Mouse (Mus musculus): ENCODE data around the gene Trim14.

Trim14 gene

DNA sequence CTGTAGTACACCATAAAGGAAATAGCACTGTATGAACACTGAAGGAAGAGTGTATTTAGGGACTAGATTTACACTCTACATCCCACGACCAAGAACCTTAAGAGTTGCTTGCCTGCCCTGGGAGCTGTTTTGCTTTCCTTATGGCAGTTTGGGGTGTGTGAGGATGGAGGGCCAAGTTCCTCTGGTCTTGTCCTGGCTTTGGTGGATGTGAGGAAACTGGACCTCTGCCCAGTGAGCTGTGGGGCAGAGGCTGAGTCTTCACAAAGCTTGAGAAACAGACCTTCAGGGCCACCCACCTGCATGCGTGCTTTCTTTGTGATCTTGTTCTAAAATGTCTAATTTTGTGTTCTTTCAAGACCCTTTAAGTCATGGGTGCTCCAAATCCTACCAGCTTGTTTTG is 3.4 kb downstream of the Trim14 start:
- in situ Hi-C loops (cut with MboI, MseI), result loop anchor here in 1 of 2 experiments (10.0 kb wide), 1 partner anchor 62 kb away; no protein-coding TSS in a partner anchor

GRCm38 (mm10) chr4:46529722-46530121 is 6.2 kb downstream of the Trim14 start:
- in situ Hi-C loops (cut with MboI, MseI), result loop anchor here in 1 of 2 experiments (10.0 kb wide), 1 partner anchor 65 kb away; no protein-coding TSS in a partner anchor

DNA sequence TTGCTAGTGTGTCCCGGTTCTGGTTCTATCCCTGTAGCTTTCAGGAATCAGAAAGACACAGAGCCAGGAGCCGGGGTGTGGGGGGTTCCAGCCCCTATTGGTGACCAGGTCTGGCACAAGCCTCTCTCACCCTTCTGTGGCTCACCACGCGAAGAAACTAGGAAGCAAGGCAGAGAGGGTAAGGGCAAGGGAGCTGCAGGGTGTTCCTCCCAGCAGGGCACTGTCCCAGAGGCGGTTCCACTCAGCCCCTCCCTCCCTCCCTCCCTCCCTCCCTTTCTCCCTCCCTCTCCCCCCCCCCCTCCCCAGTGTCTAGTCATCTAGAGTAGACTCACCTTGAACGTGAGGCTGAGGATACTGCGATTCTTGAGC is 8.4 kb downstream of the Trim14 start:
- in situ Hi-C loops (cut with MboI, MseI), result no loop called here

GRCm38 (mm10) chr4:46526798-46527557 is 9.0 kb downstream of the Trim14 start:
- in situ Hi-C loops (cut with MboI, MseI), result no loop called here

- in situ Hi-C loops (cut with MboI, MseI), result no loop called here
These were observed 9.7 kb downstream of the Trim14 start for GRCm38 (mm10) chr4:46526226-46526625.

DNA sequence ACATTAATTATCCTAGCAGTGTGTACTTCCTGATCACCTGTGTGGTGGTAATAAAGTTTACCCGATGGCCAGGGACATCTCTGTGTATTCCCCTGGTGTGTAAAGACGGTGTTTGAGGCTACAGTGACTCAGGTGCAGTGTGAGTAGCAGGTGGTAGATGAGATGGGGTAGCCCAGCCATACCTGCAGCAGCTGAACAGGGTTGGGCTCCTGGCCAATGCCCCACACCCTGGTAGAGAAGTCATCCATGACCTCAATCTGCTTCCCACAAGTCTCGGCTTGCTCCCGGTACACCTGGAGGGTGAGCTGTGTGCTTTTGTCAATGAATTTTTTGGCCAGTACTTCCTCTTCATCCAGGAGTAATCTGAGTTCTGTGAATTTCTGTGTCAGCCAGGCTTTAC is 12.6 kb downstream of the Trim14 start:
- in situ Hi-C loops (cut with MboI, MseI), result no loop called here

GRCm38 (mm10) chr4:46521457-46521856 is 14.5 kb downstream of the Trim14 start:
- in situ Hi-C loops (cut with MboI, MseI), result no loop called here

GRCm38 (mm10) chr4:46520491-46520890 is 15.4 kb downstream of the Trim14 start:
- in situ Hi-C loops (cut with MboI, MseI), result no loop called here

DNA sequence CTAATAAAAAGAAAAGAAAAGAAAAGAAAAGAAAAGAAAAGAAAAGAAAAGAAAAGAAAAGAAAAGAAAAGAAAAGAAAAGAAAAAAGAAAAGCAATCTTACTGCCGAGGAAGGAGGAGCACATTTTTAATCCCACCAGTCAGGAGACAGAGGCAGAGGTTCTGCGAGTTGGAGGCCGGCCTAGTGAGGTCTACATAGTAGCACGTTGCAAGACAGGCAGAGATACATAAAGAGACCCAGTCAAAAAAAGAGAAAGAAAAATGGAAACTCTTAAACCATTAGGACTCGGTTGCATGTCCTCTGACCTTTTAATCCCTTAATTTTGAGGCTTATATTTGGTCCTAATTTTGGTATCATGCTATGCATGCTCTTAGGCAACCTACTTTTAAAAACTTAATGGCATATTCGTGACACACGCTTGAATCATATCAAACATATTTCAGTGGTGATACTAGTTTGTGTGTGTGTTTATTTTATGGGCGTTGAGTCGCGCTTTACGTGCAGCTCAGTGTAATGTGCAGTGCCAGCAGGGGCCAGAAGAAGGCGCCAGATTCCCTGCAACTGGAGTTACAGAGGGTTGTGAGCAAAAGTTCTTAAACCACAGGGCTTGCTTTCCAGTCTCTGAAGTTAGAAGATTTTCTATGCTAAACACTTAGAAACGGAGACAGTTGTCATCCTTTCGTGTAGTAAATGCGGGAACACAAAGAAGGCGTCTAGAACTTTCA is 28.0 kb downstream of the Trim14 start:
- in situ Hi-C loops (cut with MboI, MseI), result no loop called here

DNA sequence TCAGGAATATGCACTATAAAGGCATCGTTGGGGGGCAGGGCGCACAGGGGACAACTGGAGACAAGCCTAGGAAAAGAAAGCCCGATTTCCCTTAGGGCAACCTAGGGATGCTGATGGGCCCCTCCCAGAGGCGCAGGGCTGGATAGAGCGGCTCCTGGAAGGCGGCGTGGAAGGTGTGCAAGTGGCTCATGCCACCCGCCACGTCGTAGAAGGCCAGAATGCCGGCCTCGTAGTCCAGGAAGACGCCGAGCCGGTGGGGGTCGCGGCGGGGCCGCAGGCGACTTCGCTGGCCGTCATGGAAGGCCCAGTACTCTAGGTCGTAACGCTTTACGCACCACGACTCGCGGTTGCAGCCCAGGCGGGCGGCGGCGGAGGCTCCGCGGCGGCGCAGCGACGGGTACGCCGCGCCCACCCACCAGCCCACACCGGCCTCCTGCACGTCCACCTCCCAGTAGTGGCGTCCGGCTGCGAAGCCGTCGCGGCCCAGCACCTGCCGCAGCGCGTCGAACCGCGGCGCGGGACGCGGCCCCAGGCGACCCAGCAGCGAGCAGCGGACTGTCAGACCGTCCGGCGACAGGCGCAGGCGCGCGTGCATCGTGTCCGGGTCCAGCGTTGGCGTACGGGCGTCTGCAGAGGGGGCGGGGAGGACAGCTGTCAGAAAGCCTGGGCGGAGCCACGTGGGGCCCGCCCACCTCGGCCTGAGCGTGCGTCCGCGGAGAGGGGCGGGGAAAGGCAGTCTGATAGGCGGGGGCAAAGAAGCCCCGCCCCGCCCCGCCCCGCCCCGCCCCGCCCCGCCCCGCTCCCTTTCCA is 28.9 kb downstream of the Trim14 start:
- in situ Hi-C loops (cut with MboI, MseI), result no loop called here

GRCm38 (mm10) chr4:46505361-46506057 is 30.4 kb downstream of the Trim14 start:
- in situ Hi-C loops (cut with MboI, MseI), result no loop called here

DNA sequence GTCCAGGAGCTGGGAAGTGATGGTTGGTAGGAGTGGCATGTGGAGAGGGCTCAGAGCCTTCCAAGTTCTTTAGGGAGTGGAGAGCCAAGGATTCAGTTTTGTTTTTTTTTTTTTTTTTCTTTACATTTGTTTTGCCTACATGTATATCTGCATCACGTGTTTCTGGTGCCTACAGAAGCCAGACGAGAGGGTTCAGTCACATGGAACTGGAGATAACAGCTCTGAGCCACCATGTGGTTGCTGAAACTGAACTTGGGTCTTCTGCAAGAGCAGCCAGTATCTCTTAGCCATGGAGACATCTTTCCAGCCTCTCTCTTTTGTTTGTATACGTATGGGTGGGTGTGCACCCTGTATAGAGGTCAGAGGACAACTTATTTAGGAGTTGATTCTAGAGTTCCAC is 32.1 kb downstream of the Trim14 start:
- in situ Hi-C loops (cut with MboI, MseI), result no loop called here

DNA sequence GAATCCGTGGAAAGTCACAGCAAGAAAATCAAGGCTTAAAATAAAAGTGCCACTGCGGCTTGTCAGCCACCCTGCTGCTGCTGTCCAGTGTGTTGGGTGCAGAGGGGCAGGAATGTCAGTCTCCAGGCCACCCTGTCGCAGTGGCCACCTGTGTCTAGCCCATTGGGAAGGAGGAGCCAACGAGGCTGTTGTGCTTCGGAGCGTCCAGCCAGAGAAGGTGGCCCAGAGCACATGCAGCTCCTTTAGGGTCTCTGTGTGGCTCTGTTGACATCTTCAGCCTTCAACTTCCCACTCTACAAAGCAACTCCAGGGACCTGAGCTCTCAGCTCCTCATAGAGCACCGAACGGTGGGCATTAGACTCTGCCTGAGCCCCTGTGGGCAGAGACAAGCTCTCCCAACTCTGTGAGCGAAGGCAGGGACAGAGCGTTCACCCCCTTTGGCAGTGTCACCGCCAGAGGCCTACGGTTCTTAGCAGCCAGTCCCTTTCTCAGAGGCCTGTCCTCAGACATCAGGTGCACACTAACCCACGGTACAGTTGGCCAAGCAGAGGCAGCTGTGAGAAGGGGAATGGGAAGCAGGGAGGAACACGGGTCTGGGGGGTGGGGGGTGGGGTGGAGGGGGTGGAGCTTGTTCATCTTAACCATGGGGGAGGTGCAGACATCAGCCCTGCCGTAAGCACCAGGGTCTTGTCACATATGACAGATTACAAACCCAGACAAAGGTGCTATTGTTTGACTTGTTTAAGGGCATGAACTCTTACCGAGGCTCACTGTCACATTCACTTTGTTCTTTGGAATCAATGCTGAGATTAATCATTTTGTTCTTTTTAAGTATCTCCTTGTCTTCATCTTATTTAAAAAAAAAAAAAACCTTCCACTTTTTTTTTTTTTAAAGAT is 33.1 kb downstream of the Trim14 start:
- in situ Hi-C loops (cut with MboI, MseI), result no loop called here

- in situ Hi-C loops (cut with MboI, MseI), result loop anchor here in 1 of 2 experiments (10.0 kb wide), 1 partner anchor 304 kb away; the partner anchor contains the start of gene Xpa
These were observed 37.0 kb downstream of the Trim14 start for GRCm38 (mm10) chr4:46498976-46499375.

GRCm38 (mm10) chr4:46498511-46498910 is 37.4 kb downstream of the Trim14 start:
- in situ Hi-C loops (cut with MboI, MseI), result loop anchor here in 1 of 2 experiments (10.0 kb wide), 1 partner anchor 304 kb away; the partner anchor contains the start of gene Xpa

DNA sequence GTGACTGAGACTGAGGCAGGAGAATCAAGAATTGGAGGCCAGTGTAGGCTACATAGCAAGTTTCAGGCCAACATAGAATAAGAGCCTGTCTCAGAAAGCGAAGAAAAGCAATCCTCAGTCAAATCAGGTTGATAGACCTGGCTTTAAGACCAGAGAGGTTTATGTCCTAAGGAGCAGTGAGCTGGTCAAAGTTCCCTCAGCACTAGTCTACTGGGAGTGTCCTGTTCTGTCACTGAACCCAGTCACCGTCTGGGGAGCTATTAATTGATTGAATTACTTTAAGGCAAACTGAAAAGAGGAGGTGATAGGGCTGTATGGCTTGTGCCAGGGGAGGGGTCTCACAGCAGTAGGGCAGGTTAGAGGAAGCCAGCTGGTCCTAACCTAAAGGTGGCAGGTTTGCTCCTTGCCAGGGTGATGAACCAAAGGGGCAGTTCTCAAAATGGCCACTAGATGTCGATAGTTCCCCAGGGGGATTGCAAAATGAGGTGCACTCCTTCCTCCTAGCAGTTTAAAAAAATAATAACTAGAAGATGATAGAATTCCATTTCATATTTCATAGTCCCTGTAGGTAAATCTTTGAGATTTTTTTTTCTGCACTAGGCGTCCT is 38.6 kb downstream of the Trim14 start:
- in situ Hi-C loops (cut with MboI, MseI), result loop anchor here in 1 of 2 experiments (10.0 kb wide), 1 partner anchor 303 kb away; the partner anchor contains the start of gene Xpa

DNA sequence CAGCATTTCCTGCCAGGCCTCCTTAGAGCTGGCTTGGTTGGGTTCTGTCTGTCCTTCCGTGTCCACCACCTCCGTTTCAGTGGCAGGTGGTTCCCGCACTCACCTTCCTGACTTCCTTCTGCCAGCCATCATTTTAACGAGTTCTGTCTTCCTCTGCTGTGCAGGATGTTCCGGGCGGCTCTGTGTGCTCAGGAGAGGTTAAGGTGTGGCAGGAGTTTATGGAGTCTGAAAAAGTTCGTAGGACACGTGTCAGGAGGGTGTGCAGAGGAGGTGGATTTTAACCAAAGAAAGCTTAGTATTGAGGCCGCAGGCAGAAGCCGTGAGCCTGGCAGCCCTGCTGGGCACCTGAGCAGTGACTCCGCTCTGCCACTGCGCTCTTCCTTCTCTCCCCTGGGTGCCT is 40.4 kb downstream of the Trim14 start:
- in situ Hi-C loops (cut with MboI, MseI), result loop anchor here in 1 of 2 experiments (10.0 kb wide), 1 partner anchor 301 kb away; the partner anchor contains the start of gene Xpa

DNA sequence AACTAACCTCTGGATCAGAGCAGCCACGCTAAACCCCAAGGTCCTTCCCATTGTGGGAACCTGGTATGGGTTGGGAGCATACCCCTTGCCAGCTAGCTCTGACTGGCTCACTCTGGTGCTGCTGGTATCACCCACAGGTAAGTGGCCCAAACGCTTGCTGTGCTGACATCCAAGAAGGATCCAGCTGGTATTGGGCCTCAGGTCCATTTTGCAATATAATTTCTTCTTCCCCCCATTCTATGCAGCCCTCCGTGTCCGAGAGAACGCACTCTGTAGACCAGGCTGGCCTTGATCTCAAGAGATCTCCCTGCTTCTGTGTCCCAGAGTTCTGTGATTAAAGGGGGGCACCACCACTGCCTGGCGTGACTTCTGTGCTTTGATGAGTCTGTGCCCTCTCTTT is 42.9 kb downstream of the Trim14 start:
- in situ Hi-C loops (cut with MboI, MseI), result loop anchor here in 1 of 2 experiments (10.0 kb wide), 1 partner anchor 298 kb away; the partner anchor contains the start of gene Xpa

Measured in T-helper 17 cell (primary cell).